Mouse (Mus musculus) layer of hippocampus, adult 8-10 months (tissue): ENCODE data around the gene Sh3glb2. TPM values are rescaled to one million over a fixed set of nuclear protein-coding genes. Genes with fewer than 3 reads are reported as not detected.

Source experiments
- DNase-seq, 2 experiments: peaks; one replicate each; pipeline ENCODE4 v3.0.0; 2022; ENCODE audit warnings: low spot score in 2 of 2
- total RNA-seq, 4 experiments: library from RNA; stranded (reverse); gene quantifications; 2 replicates each; pipeline ENCODE4 v1.2.4; 2022

Gene Sh3glb2
- 100 to 1,000 TPM; 230 to 295 (median 278) TPM for total RNA-seq

DNA sequence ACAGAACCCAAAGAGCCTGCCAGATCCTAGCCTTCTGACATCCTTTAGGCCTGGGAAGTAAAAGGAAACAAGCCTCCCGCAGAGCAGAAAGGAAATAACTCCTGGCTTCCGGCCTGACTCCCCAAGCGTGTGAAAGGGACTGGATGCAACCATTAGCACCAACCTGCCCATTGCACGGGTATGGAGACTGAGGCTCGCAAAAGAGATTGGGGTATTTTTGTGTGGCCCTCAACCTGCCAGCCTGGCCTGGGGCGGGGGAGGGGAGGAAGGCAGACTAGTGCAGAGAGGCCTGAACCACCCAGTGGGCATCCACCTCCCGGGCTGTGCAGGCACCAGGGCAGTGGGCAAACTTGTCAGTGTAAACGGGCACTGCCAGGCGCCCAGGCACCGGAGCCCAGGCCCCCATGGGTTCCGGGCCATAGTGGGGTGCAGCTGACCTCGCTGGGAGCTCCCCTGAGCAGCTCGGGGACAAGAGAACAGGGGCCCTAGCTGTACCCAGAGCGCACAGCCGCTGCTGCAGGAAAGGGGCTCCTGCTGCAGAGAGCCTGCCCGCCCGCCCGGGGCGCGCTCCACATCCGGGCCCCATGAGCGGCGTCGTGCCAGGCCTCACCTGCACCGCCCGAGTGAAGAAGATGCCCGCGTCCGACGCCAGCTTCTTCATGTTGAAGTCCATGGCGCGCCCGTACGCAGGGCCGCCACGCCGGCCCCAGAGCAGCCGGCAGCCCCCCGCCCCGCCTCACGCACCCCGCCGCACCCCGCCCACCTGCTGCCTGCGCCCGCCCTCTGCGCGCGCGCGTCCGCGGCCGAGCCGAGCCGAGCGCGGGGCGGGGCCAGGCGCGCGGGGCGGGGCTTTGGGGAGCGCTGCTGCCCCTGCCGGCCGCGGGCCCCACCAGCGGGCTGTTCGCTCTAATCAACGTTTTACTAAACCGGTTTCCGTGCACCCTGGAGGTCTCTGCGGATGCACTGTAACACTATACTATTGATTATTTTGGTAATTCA, at the start of gene Sh3glb2:
Gene Sh3glb2 (minus strand): TSS at position 805 of the 999 bp plus-strand sequence.
- peak in 1 of 2 experiments; percentile 68 for DNase-seq

- DNase-seq = no peak
Measured at GRCm38 (mm10) chr2:30408452-30409100, 49.4 kb upstream of the Sh3glb2 start.

DNA sequence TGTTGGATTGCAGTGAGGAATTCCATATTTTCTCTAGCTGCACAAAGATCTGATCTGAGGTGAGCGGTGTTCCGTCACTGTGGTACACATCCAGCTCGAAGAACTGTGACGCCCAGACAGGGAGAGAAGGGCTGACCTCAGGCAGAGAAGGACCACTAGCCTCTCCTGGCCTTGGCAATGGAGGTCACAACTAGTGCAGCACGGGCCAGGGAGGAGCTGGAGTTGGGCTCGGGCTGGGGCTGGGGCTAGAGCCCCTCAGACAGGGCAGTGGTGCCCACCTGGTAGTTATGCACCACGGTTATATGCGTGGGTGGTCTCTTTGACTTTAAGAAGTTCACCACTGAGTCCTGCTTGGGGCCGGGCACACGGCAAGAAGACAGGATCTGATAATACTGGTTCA, 48.6 kb upstream of the Sh3glb2 start:
- no peak for DNase-seq

DNA sequence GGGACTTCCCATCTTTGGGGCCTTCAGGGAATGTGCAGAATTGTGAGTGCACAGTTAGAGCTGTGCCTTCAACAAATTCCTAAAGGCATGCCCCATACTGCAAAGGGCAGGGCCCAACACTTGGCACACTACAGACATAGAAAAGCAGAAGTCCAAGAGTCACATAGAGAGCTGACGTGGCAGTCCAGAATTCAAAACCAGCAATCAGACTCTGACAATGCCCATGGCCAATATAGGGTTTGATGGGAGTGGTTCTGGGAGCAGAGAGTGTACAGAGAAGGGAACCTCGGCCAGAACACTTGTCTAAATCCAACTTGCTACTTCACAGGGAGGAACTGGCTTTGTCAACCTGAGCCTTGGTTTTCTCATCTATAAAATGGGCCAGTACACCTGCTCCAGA, 48.1 kb upstream of the Sh3glb2 start:
- DNase-seq = no peak

DNA sequence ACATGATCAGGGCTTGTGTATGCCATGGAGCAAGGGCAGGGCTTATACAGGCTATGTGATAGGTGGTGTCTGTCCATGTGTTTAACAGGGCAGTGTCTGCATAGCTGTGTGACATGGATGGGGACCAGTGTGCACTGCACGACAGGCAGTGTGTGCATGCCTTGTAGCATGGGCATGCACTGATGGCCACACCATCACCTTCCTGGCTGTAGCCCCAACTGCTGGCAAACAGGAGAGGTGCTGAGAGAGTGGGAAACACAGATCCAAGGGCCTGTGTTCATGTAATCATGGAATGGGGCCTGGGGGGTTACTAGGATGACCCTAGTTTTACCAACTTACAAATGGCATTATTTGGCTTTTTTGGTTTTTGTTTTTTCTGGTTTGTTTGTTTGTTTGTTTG, 44.7 kb upstream of the Sh3glb2 start:
- no peak for DNase-seq

DNA sequence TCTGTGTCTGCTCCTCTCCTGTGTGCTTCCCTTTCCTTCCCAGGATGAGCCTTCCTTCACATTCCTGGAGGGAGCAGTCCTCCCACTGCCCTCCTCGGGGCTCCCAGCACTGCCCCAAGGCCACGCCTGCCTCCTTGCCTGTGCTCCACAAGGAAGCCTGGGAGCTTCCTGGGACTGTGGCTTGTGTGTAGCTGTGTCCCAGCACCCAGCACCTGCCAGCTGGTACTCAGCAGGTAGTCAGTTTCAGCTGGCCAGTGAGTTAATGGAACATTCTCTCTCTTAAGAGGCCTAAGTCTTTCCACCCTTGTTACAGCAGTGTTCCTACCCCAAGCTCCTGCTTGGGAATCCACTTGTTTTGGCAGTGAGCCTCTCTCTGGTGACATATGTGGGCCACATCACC, 43.7 kb upstream of the Sh3glb2 start:
- DNase-seq = no peak

DNA sequence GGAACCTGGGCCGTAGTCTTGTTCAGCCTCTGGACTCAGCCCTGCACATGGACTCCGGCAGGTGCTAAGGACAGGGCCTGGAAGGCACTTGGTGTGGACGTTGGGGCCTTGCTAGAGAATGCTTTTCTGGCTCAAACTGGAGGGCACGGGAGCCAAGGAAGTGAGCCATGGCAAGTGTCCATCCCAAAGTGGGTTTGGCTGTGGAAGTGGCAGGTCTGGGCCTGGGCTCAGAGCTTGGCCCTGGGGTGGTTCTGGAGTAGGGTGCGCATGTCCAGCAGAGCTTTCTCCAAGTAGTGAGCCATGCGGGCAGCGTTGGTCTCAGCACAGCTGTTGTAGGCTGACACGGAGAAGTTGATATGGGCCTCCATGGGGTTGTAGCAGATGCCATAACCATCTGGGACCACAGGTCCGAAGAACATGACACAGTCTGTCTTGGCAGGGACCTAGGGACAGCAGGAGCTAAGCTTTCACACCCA, 43.3 kb upstream of the Sh3glb2 start:
- no peak for DNase-seq

GRCm38 (mm10) chr2:30401581-30401980, 42.4 kb upstream of the Sh3glb2 start:
- DNase-seq = no peak

GRCm38 (mm10) chr2:30399191-30400171, 40.3 kb upstream of the Sh3glb2 start:
- no peak for DNase-seq

- no peak for DNase-seq
Measured at GRCm38 (mm10) chr2:30397986-30398512, 38.9 kb upstream of the Sh3glb2 start.

DNA sequence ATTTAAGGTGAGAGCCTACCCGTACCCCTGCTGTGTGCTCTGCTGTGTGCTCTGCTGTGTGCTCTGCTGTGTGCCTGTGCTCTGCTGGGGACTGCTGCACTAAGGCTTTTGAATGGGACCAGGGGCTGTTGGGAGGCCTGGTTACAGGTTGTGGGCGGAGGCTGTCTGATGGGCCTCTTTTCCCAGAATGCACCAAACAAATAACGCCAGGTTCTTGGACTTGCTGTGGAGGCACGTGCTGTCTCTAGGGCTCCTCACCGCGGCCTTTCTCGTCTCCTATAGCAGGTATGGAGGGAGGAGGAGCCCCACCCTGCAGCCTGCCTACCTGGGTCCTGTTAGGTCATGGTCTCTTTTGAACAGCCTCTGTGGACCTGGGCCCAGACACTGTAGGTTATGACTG, 37.1 kb upstream of the Sh3glb2 start:
- no peak for DNase-seq

GRCm38 (mm10) chr2:30395757-30396156, 36.6 kb upstream of the Sh3glb2 start:
- no peak for DNase-seq

GRCm38 (mm10) chr2:30393370-30393656, 34.2 kb upstream of the Sh3glb2 start:
- no peak for DNase-seq

DNA sequence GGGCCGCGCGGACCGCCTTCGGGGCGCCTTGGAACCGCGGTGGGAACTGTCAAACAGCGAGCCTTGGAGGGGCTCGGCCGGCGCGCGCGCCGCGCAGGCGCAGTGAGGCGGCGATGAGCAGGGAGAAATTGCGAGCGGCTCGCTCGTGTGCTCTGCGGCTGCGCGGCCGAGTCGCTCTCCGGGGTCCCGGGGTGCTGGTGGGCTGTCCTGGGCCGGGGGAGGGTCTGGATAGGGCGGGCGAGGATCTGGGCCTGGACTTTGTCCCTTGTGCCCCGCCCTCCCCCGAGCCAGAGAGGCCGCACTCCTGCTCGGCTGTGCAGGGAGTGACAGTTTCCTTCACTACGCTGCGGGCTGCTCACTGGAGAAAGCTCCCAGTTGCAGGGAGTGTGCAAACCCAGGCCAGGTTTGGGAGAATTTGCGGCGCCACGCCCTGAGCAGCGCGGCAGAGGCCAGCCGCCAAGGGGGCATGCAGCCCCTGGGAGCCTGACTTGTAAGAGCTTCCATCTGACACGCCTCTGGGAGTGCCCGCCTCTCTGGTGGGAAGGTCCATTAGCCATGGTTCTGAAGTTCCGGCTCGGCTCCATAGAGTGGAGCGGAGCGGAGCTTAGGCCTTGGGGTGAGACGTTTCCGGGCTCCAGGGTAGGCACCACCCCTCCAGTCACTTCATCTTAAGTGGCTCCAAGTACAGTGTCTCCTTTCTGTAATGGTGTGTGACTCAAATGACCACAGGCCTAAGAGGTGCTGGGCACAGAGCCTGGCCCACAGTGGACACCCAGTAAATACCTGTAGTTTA, 33.6 kb upstream of the Sh3glb2 start:
- DNase-seq = peak in 1 of 2 experiments; percentile 55

GRCm38 (mm10) chr2:30392114-30392576, 33.0 kb upstream of the Sh3glb2 start, which contains the start of gene Dolpp1:
Gene Dolpp1 (plus strand): TSS chr2:30392254.
- DNase-seq = peak; percentile 99

DNA sequence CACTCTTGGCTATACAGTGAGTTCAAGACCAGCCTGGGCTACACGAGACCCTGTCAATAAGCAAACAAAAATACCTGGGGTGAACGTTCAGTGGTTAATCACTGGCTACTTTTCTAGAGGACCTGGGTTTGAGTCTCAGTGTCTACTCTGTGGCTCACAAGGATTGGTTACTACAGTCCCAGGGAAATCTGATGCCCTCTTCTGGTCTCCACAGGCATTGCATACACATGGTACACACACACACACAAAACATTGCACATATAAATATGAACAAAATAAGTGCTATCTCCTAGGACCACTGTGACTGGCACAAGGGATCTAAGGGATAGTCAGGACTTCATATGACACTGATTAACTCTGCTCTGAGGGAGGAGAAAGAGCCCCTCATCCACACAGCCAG, 29.9 kb upstream of the Sh3glb2 start:
- no peak for DNase-seq

- no peak for DNase-seq
Measured at GRCm38 (mm10) chr2:30386913-30387312, 27.8 kb upstream of the Sh3glb2 start.

- no peak for DNase-seq
Measured at GRCm38 (mm10) chr2:30385591-30385990, 26.5 kb upstream of the Sh3glb2 start.

- no peak for DNase-seq
Measured at GRCm38 (mm10) chr2:30384814-30385213, 25.7 kb upstream of the Sh3glb2 start.

DNA sequence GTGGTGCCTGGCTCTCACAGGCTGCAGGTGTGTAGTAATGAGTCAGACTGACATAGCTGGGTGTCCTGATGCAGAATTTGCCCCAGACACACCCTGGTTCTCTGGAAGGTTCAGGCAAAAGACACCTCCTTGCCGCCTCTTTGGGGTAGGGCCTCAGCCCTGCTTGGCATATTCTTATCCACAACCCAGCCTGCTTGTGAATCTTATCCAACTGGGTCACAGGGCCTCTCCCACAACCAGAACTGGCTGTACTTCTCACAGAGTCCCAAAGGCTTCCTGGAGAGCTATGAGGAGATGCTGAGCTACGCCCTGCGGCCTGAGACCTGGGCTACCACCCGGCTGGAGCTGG, 22.2 kb upstream of the Sh3glb2 start:
- DNase-seq = no peak
